Mouse (Mus musculus) lung, postnatal 10 days (tissue): Measurements from ENCODE around the gene Pld4.

Experiments used
- DNase-seq: peaks from one replicate; pipeline ENCODE4 v3.0.0; 2021

Pld4 gene

GRCm38 (mm10) chr12:112760154-112760926, at the start of gene Pld4:
TSS of gene Pld4 (plus strand) at chr12:112760655.
- DNase-seq = no peak

- peak; percentile 75 for DNase-seq
Observed at GRCm38 (mm10) chr12:112713984-112714383, 46.5 kb upstream of the Pld4 start.

GRCm38 (mm10) chr12:112717140-112717539, 43.3 kb upstream of the Pld4 start:
- peak; percentile 72 for DNase-seq

GRCm38 (mm10) chr12:112718995-112719394, 41.5 kb upstream of the Pld4 start:
- DNase-seq = no peak

GRCm38 (mm10) chr12:112720216-112720615, 40.2 kb upstream of the Pld4 start, which contains the start of gene Cep170b:
TSS of gene Cep170b (plus strand) at chr12:112720455.
- DNase-seq = no peak

- no peak for DNase-seq
Observed at GRCm38 (mm10) chr12:112720890-112721423, 39.5 kb upstream of the Pld4 start.

GRCm38 (mm10) chr12:112721424-112722239, 38.8 kb upstream of the Pld4 start:
- peak; percentile 80 for DNase-seq

GRCm38 (mm10) chr12:112722240-112723027, 38.0 kb upstream of the Pld4 start:
- peak; percentile 79 for DNase-seq

- peak; percentile 31 for DNase-seq
Observed at GRCm38 (mm10) chr12:112723028-112723330, 37.5 kb upstream of the Pld4 start.

- no peak for DNase-seq
Observed at GRCm38 (mm10) chr12:112723445-112723844, 37.0 kb upstream of the Pld4 start.

GRCm38 (mm10) chr12:112724077-112724805, 36.2 kb upstream of the Pld4 start:
- peak; percentile 89 for DNase-seq

- no peak for DNase-seq
Observed at GRCm38 (mm10) chr12:112727801-112728200, 32.7 kb upstream of the Pld4 start.

- no peak for DNase-seq
Observed at GRCm38 (mm10) chr12:112730808-112731207, 29.6 kb upstream of the Pld4 start.

- DNase-seq = no peak
Observed at GRCm38 (mm10) chr12:112732591-112732990, 27.9 kb upstream of the Pld4 start.

GRCm38 (mm10) chr12:112734108-112734820, 26.2 kb upstream of the Pld4 start:
- no peak for DNase-seq

- no peak for DNase-seq
Observed at GRCm38 (mm10) chr12:112734881-112735655, 25.4 kb upstream of the Pld4 start.

GRCm38 (mm10) chr12:112735896-112736635, 24.4 kb upstream of the Pld4 start:
- DNase-seq = no peak

GRCm38 (mm10) chr12:112736636-112736925, 23.9 kb upstream of the Pld4 start:
- DNase-seq = no peak

- DNase-seq = no peak
Observed at GRCm38 (mm10) chr12:112737081-112737480, 23.4 kb upstream of the Pld4 start.

GRCm38 (mm10) chr12:112737761-112738160, 22.7 kb upstream of the Pld4 start:
- DNase-seq = no peak
